Mouse (Mus musculus) c-Kit-positive CD71-negative TER-119-negative erythroid progenitor cells, embryonic 14.5 days (primary cell): ENCODE measurements around the gene Serpinh1.

ENCODE experiments used
- DNase-seq: peaks from one replicate; pipeline ENCODE4 v3.0.0-alpha.2; 2013; ENCODE audit warnings: low read depth

Serpinh1 gene

DNA sequence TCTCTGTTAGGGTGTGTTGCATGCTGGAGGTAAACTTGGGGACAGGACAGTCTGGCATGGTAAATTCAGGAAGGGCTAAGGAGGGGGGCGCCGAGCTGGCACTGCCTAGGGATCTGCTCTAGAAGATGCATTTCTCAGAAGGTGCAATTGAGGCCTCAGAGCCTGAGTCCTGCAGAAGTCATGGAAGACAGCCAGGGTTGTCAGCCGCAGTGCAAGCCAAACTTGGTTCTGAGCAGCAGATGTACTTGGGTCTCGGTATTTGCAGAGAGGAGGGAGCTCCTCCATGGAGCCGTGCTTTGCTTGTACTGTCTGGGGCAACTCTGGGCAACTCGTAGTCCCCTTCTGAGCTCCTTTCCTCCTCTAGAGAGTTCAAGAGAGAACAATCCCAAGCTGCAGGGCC lies 26.9 kb downstream of the Serpinh1 start:
- no peak for DNase-seq

DNA sequence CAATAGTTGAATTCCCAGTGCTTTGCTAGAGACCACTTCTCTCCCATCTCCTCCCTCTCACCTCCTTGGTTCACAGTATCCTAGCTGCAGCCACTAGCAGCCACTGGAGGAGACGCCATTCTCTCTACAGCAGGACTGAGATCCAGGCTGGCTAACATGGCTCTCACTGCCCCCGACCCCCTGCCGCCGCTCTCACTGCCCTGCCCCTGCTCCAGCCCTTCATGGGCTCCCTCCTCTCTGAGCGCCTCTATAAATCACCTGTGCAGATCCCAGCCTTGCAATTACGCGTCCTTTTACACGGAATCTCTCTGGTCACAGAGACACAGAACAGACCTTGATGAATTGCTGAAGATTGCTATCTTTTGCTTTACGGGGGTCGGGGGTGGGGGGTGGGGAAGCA lies 28.2 kb downstream of the Serpinh1 start:
- DNase-seq, result no peak

- no peak for DNase-seq
These were observed 29.7 kb downstream of the Serpinh1 start for GRCm38 (mm10) chr7:99323321-99323700.

DNA sequence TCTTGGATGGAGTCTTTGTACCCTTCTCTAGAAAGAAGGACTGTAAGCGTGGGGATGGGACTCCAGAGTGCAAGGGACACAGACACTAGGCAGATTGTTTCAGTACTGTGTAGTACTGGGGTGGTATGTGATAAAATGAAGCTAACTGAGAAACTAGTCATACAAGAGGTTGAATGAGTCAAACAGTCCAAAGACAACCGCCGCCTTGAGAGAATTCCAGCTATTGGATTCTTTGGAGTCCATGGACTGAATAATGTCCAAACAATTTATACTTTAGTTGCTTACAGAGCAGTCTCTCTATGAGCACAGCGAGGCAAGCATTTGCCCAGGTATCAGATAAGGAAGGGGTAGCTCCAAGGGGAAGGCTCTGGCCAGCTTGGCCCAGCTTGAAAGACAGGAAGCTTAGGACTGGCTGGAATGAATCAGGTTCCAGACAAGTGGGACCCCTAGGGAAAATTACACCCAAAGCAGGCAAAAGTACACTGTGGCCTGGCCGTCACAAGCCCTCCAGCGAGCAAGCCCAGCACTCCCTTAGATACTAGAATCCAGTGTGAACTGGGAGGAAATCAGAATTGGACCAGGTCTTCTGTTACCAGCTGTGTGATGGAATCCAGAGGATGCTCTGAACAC lies 30.2 kb downstream of the Serpinh1 start:
- DNase-seq, result no peak

- DNase-seq, result no peak
These were observed 32.5 kb downstream of the Serpinh1 start for GRCm38 (mm10) chr7:99320524-99320923.

GRCm38 (mm10) chr7:99317475-99317874 lies 35.6 kb downstream of the Serpinh1 start:
- no peak for DNase-seq

GRCm38 (mm10) chr7:99316207-99316606 lies 36.8 kb downstream of the Serpinh1 start:
- DNase-seq, result no peak

- DNase-seq, result no peak
These were observed 38.5 kb downstream of the Serpinh1 start for GRCm38 (mm10) chr7:99314565-99314964.

- no peak for DNase-seq
These were observed 39.8 kb downstream of the Serpinh1 start for GRCm38 (mm10) chr7:99313253-99313652.

DNA sequence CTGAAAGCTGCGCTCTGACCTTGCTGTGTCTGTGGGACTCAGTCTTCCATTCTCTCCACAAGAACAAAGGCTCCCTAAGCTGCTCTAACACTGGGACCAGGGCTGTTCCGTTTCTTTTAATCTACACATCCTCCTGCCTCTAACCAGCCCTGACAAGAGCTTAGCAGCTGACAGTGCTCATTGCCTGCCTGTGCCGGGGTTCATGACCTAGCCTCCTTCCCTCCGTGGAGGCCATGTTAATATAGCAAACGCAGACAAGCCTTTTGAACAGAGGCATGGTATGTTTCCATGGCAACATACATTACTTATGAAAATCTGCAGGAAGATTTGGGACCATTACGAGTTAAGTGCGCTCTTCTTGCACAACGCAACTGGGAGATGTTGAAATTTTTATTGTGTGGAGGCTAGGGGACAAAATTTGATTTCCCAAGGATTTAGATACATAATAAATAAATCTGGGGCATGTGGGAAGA lies 40.3 kb downstream of the Serpinh1 start:
- no peak for DNase-seq

DNA sequence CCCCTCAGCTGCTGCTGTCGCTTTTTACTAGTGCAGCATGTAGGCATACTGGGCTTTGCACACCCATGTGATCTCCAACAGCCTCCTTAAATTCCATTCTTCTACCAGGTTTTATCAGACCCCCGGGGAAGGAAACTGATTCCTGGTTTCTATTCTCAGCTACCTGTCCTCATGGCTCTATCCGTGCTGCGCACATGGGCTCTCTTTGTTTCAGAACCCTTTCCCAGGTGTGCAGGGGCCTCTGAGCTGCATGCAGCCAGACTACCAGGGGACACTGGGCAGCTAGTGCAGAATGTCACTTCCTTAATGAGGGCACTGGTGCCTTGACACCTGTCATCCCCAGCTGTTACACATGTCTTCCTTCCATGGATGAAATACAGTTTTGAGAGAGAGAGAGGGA lies 41.0 kb downstream of the Serpinh1 start:
- DNase-seq, result no peak

DNA sequence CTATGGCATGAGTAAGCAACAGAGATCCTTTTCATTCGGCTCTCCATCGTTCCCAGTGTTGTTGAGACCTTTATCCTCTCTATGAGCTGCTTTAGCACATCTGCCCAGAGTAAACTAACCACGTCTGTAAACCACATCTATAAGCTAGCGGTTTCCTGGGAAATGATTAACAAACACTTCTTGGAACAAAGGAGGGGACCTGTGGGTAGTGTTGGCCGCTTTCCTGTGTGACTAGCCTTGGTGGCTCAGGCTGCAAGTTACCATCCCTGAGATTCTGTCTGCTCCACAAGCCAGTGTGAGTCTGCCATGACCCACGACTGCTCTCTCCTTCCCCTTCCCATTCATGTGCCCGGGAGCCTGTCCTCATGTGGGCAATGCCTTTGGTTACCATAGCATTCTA lies 41.6 kb downstream of the Serpinh1 start:
- no peak for DNase-seq

DNA sequence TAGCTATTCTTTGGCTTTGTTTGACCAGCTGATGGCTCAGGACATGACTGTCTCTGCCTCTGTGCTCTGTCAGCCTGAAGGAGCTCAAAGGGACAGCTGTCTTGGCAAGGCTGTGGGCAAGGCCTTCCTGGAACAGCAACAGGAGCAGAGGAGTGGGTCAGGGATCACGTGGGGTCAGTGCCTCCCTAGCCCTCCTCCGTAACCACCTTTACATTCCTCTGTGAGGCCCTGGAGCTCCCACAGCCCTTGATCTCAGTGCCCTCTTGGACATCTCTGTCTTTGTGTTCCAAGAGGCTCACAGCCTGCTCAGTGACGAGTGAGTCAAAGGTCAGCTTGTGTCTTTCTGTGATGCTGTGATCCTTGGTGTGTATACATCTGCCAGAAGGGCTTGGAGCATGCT lies 46.4 kb downstream of the Serpinh1 start:
- DNase-seq, result no peak

- DNase-seq, result no peak
These were observed 47.4 kb downstream of the Serpinh1 start for GRCm38 (mm10) chr7:99305688-99306087.

DNA sequence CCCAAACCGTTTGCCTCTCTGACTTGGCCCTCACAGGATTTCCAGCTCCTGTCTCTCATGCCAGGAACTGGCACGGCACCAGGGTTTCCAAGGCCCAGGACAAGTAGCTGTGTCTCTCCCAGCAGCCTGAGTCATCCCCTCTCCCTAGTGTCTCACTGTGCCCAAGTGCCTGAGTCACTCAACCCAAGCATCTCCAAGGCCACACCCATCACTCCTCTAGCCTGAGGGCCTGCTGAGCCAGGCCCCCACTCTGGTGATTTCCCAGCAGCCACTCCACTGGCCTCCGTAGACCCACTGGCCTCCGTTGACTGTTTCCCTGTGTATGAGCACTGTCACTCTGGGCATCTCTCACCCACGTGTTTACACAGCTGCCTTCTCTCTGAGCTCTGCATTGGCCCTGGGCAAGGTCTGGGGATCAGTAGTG lies 48.1 kb downstream of the Serpinh1 start:
- DNase-seq, result no peak

GRCm38 (mm10) chr7:99304029-99304428 lies 49.0 kb downstream of the Serpinh1 start:
- DNase-seq, result no peak

DNA sequence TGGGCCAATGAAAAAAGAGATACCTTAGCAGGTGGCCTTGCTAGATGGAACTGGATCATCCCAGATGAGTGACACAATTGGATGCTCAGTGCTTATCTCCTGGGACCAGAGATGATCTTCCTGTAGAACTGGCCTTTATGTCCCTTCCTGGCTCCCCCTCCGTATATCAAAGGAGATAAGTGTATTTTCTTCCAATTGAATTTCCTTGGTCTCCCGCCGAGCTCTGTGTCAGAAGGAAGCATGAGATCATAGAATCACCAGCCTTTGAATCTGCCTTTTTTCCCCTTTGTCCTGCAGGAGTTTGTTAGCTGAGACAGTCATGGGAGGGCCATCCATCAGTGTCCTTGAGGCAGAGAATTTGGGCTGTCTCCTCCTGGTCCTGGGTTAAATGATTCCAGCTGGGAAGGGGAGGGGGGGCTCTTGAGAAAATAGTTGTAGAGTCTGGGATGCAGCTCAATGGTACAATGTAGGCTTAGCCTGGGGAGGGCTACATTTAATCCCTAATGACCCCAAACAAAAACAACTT lies 52.3 kb downstream of the Serpinh1 start:
- DNase-seq, result no peak
